Mouse (Mus musculus) gastrocnemius, adult 2 months (tissue): Measurements from ENCODE around the gene Ccdc159. TPM values are rescaled to one million over a fixed set of nuclear protein-coding genes. Genes with fewer than 3 reads are reported as not detected.

ENCODE experiments used
- DNase-seq: peaks from one replicate; pipeline ENCODE4 v3.0.0; 2022
- H3K27ac ChIP-seq: fragments of 200-600 bp; 2 replicates; pipeline ENCODE4 v1.8.1; 2022; ENCODE audit warnings: mild to moderate bottlenecking
- H3K4me3 ChIP-seq: fragments of 200-600 bp; 2 replicates; pipeline ENCODE4 v1.8.1; 2022; ENCODE audit warnings: mild to moderate bottlenecking, moderate library complexity
- CTCF ChIP-seq: fragments of 200-600 bp; IDR thresholded peaks from 2 replicates; pipeline ENCODE4 v1.8.1; 2022; ENCODE audit warnings: antibody characterized with exemption, mild to moderate bottlenecking, moderate library complexity
- intact Hi-C: fragments of 180-260 bp; cut with DNase I; formaldehyde crosslinking; loops from one replicate; pipeline ENCODE4 v1.15.1; 2025
- long read RNA-seq, 2 experiments: library from polyadenylated mRNA; stranded (forward); transcript quantifications; one replicate each; pipeline ENCODE4 v2.0.0; 2021
- total RNA-seq, 2 experiments: library from RNA; stranded (reverse); gene quantifications; 2 replicates each; pipeline ENCODE4 v1.2.3; 2021

Ccdc159 gene
- 1 to 10 TPM in 1 of 2 experiments, under 1 TPM in 1; 0.66 to 1.1 TPM for total RNA-seq
- long read RNA-seq, experiment 1 = 0 reads
- long read RNA-seq, experiment 2, partial matches to known transcripts = 0 of 2 reads
- long read RNA-seq, experiment 2, other reads (novel, unspliced or antisense) = 2 of 2 reads

- intact Hi-C loops = loop anchor here (1.0 kb wide), 1 partner anchor 30 kb away; no protein-coding TSS in a partner anchor
- DNase-seq = peak; percentile 94
- Histone ChIP-seq H3K4me3 (peak within 1 kb of the TSS; percentile 74), H3K27ac (peak within 1 kb of the TSS; percentile 83)
- no peak for TF ChIP-seq CTCF
These were observed at the start of gene Ccdc159, which contains the start of gene Tmem205 for GRCm38 (mm10) chr9:21927208-21927753. Gene Ccdc159 (plus strand): TSS chr9:21927471. Gene Tmem205 (minus strand): TSS chr9:21927556.

DNA sequence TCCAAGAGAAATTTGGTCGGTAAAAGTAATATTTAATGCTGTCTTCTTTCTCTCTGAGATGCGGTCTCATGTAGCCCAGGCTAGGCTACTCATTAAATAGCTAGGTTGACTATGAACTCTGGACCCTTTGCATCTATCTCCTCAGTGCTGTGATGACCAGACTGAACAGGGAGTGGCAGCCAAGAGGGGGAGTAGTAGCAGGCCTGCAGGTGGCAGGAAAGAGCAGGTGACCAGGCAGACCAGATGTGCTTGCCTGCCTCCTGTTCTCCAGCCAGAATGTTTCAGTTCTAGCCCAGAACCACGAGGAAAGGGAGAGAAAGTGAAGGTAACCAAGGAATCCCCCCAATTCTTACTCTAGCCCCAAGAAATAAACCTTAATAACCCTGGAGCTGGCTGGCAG lies 38.0 kb upstream of the Ccdc159 start:
- intact Hi-C loops = no loop called here
- TF ChIP-seq CTCF = peak; percentile 14; the same call in 1 of the 2 replicates
- H3K27ac ChIP-seq = no peak overlapping the region
- H3K4me3 ChIP-seq = no peak overlapping the region
- DNase-seq = no peak

DNA sequence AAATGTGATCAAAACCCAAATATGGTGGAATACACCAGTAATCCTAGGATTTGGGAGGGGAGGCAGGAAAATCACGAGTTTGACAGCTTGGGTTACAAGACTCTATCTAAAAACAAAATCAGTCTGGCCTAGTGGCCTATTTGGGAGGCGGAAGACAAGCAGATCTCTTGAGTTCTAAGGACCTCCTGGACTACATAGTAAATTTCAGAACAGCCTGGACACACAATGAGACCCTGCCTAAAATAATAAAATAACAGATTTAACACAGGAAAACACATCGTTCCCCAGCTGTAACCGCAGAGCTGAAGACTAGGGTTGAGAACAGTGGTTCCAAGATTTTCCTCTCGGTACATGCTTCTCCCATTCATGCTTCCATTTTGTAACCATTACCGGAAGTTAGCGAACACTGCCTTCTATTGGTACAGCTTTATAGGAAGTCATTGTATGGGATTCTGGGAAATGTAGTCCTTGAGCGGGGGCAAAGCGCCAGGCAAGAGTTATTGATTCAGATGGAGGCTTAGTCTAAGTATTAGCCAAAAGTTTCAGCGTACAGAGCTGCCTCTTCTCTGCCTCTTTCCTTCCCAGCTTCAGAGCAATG lies 25.9 kb upstream of the Ccdc159 start:
- H3K4me3 ChIP-seq = peak overlapping the region; percentile 72
- TF ChIP-seq CTCF = peak; percentile 51
- intact Hi-C loops = no loop called here
- peak overlapping the region; percentile 53; the same call in 1 of the 2 replicates for H3K27ac ChIP-seq
- DNase-seq = peak; percentile 74

- intact Hi-C loops = no loop called here
These were observed 23.2 kb upstream of the Ccdc159 start for GRCm38 (mm10) chr9:21904031-21904430.

DNA sequence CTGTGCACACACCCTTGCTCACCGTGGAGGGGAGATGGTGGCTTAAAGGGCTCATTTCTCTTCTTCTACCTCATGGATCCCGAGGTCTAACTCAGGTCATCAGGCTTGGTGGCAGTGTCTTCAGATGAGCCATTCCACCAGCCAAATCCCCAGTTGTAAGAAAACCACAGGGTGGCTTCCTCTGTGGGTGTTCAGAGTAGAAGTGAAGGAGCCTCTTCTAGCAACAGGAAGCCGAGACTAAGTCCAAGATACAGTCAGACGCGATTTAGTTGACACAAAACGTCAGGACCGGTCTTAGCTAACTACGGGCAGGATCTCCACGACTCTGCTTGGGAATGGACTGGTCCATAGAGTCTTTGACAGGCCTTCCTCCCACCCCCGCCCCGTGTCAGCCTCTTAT lies 19.1 kb upstream of the Ccdc159 start:
- TF ChIP-seq CTCF = no peak
- no peak overlapping the region for H3K4me3 ChIP-seq
- no peak overlapping the region for H3K27ac ChIP-seq
- DNase-seq = no peak
- intact Hi-C loops = no loop called here

More at GRCm38 (mm10) chr9:21904031-21904430, 23.2 kb upstream of the Ccdc159 start:
- H3K4me3 ChIP-seq = no peak overlapping the region
- no peak overlapping the region for H3K27ac ChIP-seq
- no peak for TF ChIP-seq CTCF
- DNase-seq = no peak

GRCm38 (mm10) chr9:21909474-21910223 lies 17.6 kb upstream of the Ccdc159 start:
- Histone ChIP-seq H3K4me3 (no peak overlapping the region), H3K27ac (no peak overlapping the region)
- TF ChIP-seq CTCF = no peak
- intact Hi-C loops = no loop called here
- DNase-seq = no peak

DNA sequence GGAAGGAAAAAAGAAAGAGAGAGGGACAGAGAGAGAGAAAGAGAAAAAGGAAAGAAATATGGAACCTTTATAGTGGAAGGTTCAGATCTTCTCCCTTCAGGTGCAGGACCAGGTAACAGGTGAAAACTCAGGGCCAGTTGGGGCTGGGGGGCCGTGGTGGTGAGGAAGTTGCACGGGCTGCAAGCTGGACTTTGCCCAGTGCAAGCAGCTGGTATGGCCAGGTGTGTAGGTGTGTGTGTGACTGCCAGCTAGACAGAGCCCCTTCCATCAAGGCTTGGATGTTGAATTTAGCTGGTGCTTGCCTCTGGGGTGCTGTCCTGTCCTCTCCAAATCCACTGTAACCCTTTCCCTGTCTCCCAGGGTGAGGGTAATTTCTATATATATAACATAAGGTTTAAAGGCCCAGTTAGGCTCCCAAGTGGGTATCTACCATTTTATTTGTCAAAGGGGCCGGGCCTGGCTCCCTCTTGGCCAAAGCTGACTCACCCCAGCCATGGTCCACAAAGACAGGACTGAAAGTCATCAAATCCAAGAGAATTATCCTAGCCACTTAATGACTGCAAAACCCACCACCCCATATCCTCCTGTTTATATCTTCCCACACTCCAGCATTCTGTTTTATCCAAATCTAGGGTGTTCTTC lies 10.3 kb upstream of the Ccdc159 start:
- intact Hi-C loops = no loop called here
- no peak for TF ChIP-seq CTCF
- H3K27ac ChIP-seq = peak overlapping the region; percentile 79
- no peak for DNase-seq
- H3K4me3 ChIP-seq = peak overlapping the region; percentile 92

GRCm38 (mm10) chr9:21917493-21918034 lies 9.7 kb upstream of the Ccdc159 start:
- peak overlapping the region; percentile 92 for H3K4me3 ChIP-seq
- no peak for TF ChIP-seq CTCF
- H3K27ac ChIP-seq = peak overlapping the region; percentile 79
- intact Hi-C loops = no loop called here
- no peak for DNase-seq

GRCm38 (mm10) chr9:21918035-21918592 lies 9.2 kb upstream of the Ccdc159 start, which contains the start of gene Rab3d:
Gene Rab3d (minus strand): TSS chr9:21918192.
- H3K4me3 ChIP-seq = peak within 1 kb of the TSS; percentile 92
- peak within 1 kb of the TSS; percentile 79 for H3K27ac ChIP-seq
- peak; percentile 95 for DNase-seq
- TF ChIP-seq CTCF = no peak
- intact Hi-C loops = no loop called here

DNA sequence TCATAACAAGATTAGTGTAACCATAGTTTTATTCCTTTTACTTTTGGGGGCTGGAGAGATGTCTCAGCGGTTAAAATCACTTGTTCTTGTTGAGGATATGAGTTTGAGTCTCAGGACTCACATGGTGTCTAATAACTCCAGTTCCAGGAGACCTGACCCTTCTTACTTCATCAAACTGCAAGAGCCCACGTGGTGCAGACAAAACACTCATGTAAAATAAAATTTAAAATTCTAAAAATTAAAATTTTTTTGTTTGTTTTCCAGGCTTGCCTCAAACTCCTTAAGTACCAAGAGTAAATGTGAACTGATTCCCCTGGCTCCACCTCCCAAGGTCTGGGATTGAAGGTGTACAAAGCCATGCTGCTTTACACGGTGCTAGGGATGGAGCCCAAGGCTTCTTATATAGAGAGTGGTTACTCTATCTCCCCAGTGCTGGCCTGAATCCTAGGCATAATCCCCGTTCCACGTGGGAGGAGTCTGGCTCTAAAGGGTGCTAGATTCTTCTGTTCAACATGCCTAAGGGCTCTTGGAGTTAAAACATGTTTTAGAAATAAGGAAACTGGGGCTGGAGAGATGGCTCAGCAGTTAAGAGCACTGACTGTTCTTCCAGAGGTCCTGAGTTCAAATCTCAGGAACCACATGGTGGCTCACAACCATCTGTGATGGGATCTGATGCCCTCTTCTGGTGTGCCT lies 8.4 kb upstream of the Ccdc159 start:
- Histone ChIP-seq H3K27ac (peak overlapping the region; percentile 79), H3K4me3 (peak overlapping the region; percentile 92)
- intact Hi-C loops = no loop called here
- no peak for DNase-seq
- TF ChIP-seq CTCF = no peak

DNA sequence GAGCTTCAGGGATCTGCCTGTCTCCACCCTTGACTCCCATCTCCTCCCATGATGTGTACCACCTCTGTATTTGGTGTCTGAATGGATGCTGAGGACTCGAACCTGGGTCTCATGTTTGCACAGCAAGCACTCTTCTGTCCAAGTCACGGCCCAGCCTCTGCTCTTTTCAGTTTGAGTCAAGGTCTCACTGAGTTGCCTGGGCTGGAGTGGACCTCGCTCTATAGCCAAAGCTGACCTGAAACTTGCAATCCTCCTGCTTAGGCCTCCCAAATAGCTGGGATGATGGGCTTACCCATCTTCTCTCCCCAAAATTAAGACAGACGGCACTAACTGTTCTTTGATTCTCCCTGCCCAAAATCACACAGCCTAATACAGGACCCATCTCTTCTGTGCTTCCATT lies 4.2 kb upstream of the Ccdc159 start:
- Histone ChIP-seq H3K27ac (peak overlapping the region; percentile 76; the same call in 1 of the 2 replicates), H3K4me3 (no peak overlapping the region)
- no peak for TF ChIP-seq CTCF

More for the DNA sequence above, 4.2 kb upstream of the Ccdc159 start:
- no peak for DNase-seq
- intact Hi-C loops = no loop called here
